Mouse (Mus musculus): ENCODE measurements around the gene Cdkl4.

DNA sequence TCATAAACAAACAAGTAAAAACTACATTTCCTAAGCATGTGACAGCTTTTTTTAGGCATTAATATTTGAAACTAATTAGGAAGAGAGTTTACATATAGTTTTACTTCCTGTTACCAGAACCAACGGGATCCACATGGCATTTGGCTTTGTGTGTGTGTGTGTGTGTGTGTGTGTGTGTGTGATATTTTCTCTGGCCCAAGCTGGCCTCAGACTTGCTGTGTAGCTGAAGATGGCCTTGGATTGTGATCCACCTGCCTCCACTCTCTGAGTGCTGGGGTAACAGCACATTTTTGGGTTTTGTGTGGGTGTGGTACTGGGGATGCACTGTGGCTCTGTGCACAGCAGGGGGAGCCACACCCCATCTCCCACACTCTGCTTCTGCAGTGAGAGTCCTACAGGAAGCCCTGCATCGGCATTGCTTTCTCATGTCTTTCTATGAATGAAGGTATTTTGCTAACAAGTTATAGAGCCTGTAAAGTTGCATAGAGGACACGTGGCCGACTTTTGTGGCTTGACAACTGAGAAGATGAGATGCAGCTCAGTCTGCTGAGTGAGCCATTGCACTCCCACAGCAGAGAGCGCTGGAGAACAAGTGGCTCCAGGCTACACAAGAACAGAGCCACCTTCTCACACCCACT is 43.3 kb upstream of the Cdkl4 start:
- peak; percentile 96 for TF ChIP-seq CTCF (IDR thresholded peaks at IDR 0.05; ENCODE audit: insufficient read depth, low read length)
- no peak for TF ChIP-seq POLR2A (IDR thresholded peaks at IDR 0.05; ENCODE audit: borderline replicate concordance, extremely low read depth, low read depth, low read length)
